8 mouse cellular contexts compared by ENCODE assay signal in genomic region chr12:36039541-36040084, GRCm38 (mm10). TPM values are rescaled to one million over a fixed set of nuclear protein-coding genes. Genes with fewer than 3 reads are reported as not detected.
DNase-seq lines count a peak whose midpoint lies in the region; ATAC-seq and TF ChIP-seq lines count a peak whose summit lies in the region.

No protein-coding gene starts in this region.

- peaks cover 2% of the 10 kb centered on the region for H3K36me3 ChIP-seq in heart, adult 2 months (ENCODE audit: control insufficient read depth, insufficient read depth, low read length)
- H3K36me3 ChIP-seq in heart, embryonic 10.5 days, result no peaks in the 10 kb centered on the region
- no peaks in the 10 kb centered on the region for H3K36me3 ChIP-seq in hindbrain, embryonic 15.5 days
- peaks cover 7% of the 10 kb centered on the region; the same call in 1 of the 2 replicates for H3K36me3 ChIP-seq in midbrain, embryonic 12.5 days

- DNase-seq in heart, adult 2 months, result peak; percentile 36 to 39
- no peak for DNase-seq in heart, embryonic 10.5 days (ENCODE audit: low spot score)
- peak; percentile 77 for DNase-seq in MEL-GATA-1-ER (ENCODE audit: extremely low read depth, low read depth)
- no peak for DNase-seq in adrenal gland, adult 18-20 months (ENCODE audit: low spot score in 2 of 2)
- DNase-seq in ovary, postnatal 14 days (ENCODE audit: low spot score), result no peak
- DNase-seq in kidney, postnatal 14 days, result no peak

- intact Hi-C loops in heart, adult 2 months (cut with DNase I), result loop anchor here (5.0 to 10.0 kb wide), 8 partner anchors 42 to 1073 kb away; partner anchors contain the start of genes Ahr, Ankmy2, Bzw2 and D630036H23Rik

- 0 out of 2 replicates have a peak, but pooled peaks cover 2% of the 10 kb centered on the region for H3K79me2 ChIP-seq in heart, adult 2 months (replicated peaks; ENCODE audit: control insufficient read depth, insufficient read depth, low read length)

- WGBS in heart, adult 2 months, result 37% methylated on average over 9 of the region's 9 CpGs
- WGBS in heart, embryonic 10.5 days, result 65% methylated on average over 9 of the region's 9 CpGs
- 60% methylated on average over 9 of the region's 9 CpGs for WGBS in hindbrain, embryonic 15.5 days
- WGBS in midbrain, embryonic 12.5 days, result 79% methylated on average over 9 of the region's 9 CpGs

- H3K9me3 ChIP-seq in heart, embryonic 10.5 days, result no peaks in the 10 kb centered on the region
- no peaks in the 10 kb centered on the region for H3K9me3 ChIP-seq in hindbrain, embryonic 15.5 days
- H3K9me3 ChIP-seq in midbrain, embryonic 12.5 days, result peaks cover 9% of the 10 kb centered on the region; the same call in 1 of the 2 replicates

- ATAC-seq in hindbrain, embryonic 15.5 days (ENCODE audit: low FRiP score, low read depth), result no peak
- ATAC-seq in midbrain, embryonic 12.5 days (ENCODE audit: low FRiP score, low read depth), result no peak

- peak overlapping the region; percentile 71 for H3K9ac ChIP-seq in heart, adult 2 months (ENCODE audit: low read depth, low read length)
- H3K9ac ChIP-seq in hindbrain, embryonic 15.5 days, result 0 out of 2 replicates have a peak overlapping the region, but pooled peaks have one; percentile 5
- no peak overlapping the region for H3K9ac ChIP-seq in midbrain, embryonic 12.5 days (replicated peaks)

- H3K27ac ChIP-seq in heart, adult 2 months, result peak overlapping the region; percentile 93
- no peak overlapping the region for H3K27ac ChIP-seq in heart, embryonic 10.5 days
- no peak overlapping the region for H3K27ac ChIP-seq in hindbrain, embryonic 15.5 days (replicated peaks)
- H3K27ac ChIP-seq in midbrain, embryonic 12.5 days (replicated peaks), result no peak overlapping the region

- no peaks in the 10 kb centered on the region for H3K27me3 ChIP-seq in heart, adult 2 months (ENCODE audit: control insufficient read depth, insufficient read depth, low read length)
- no peaks in the 10 kb centered on the region for H3K27me3 ChIP-seq in heart, embryonic 10.5 days (ENCODE audit: insufficient read depth, poor library complexity, severe bottlenecking)
- H3K27me3 ChIP-seq in hindbrain, embryonic 15.5 days, result no peaks in the 10 kb centered on the region
- H3K27me3 ChIP-seq in midbrain, embryonic 12.5 days, result no peaks in the 10 kb centered on the region

- no peak for TF ChIP-seq CTCF in heart, adult 2 months (IDR thresholded peaks at IDR 0.05)

- peaks cover 5% of the 10 kb centered on the region for H3K4me1 ChIP-seq in heart, adult 2 months (ENCODE audit: control insufficient read depth, insufficient read depth, low read length)
- H3K4me1 ChIP-seq in heart, embryonic 10.5 days, result peaks cover 12% of the 10 kb centered on the region
- peaks cover 17% of the 10 kb centered on the region for H3K4me1 ChIP-seq in hindbrain, embryonic 15.5 days (replicated peaks)
- peaks cover 16% of the 10 kb centered on the region for H3K4me1 ChIP-seq in midbrain, embryonic 12.5 days

- peak overlapping the region; percentile 97 for H3K4me3 ChIP-seq in heart, adult 2 months
- no peak overlapping the region for H3K4me3 ChIP-seq in heart, embryonic 10.5 days
- peak overlapping the region; percentile 87 for H3K4me3 ChIP-seq in hindbrain, embryonic 15.5 days
- no peak overlapping the region for H3K4me3 ChIP-seq in midbrain, embryonic 12.5 days

- TF ChIP-seq POLR2A in heart, adult 2 months (IDR thresholded peaks at IDR 0.05; ENCODE audit: insufficient read depth, low read depth, low read length), result no peak

- no peak for TF ChIP-seq EP300 in heart, adult 2 months (IDR thresholded peaks at IDR 0.05; ENCODE audit: insufficient read depth, low read depth, low read length)

- peak overlapping the region; percentile 69 for H3K4me2 ChIP-seq in hindbrain, embryonic 15.5 days
- H3K4me2 ChIP-seq in midbrain, embryonic 12.5 days (replicated peaks), result peak overlapping the region; percentile 60

RNA-seq across cellular contexts. Expression of gene Tspan13, which starts 2.7 kb away (rescaled TPM):
- 10 to 100 TPM; 41.2 to 47.2 TPM for total RNA-seq in heart, adult 2 months (2021)
- 61.1 and 73.0 TPM in 2 replicates for polyA plus RNA-seq in heart, adult 2 months (2012; rRNA removed)
- 72.7 and 75.8 TPM in 2 replicates for polyA plus RNA-seq in heart, embryonic 10.5 days (2016; fragmentation: Nextera tagmentation; extraction: Ambion mirVana)
- 406 and 422 TPM in 2 replicates for polyA plus RNA-seq in hindbrain, embryonic 15.5 days (2015; fragmentation: Nextera tagmentation; extraction: Ambion mirVana)
- polyA plus RNA-seq in midbrain, embryonic 12.5 days (2016; fragmentation: Nextera tagmentation; extraction: Ambion mirVana), result 258 and 264 TPM in 2 replicates
- total RNA-seq in adrenal gland, adult 18-20 months (2021), result 10 to 100 TPM in 1 of 2 experiments, 1 to 10 TPM in 1; 9.6 to 15.6 TPM

RNA-seq across cellular contexts. Expression of gene Agr2, which starts 46.9 kb away (rescaled TPM):
- total RNA-seq in heart, adult 2 months (2021), result not detected
- 2.5 TPM in 1 of 2 replicates, not detected in the other for polyA plus RNA-seq in heart, adult 2 months (2012; rRNA removed)
- not detected in 2 replicates for polyA plus RNA-seq in heart, embryonic 10.5 days (2016; fragmentation: Nextera tagmentation; extraction: Ambion mirVana)
- polyA plus RNA-seq in hindbrain, embryonic 15.5 days (2015; fragmentation: Nextera tagmentation; extraction: Ambion mirVana), result 0.53 and 0.98 TPM in 2 replicates
- not detected in 2 replicates for polyA plus RNA-seq in midbrain, embryonic 12.5 days (2016; fragmentation: Nextera tagmentation; extraction: Ambion mirVana)
- not detected for total RNA-seq in adrenal gland, adult 18-20 months (2021)

Comparison
In these comparisons a context has a peak if more than half of its experiments do, and no peak if none do; other contexts are left out.
1. DNase-seq: peak in heart, adult 2 months (2 of 2) and MEL-GATA-1-ER (single experiment); none in heart, embryonic 10.5 days (single experiment), adrenal gland, adult 18-20 months (0 of 2), ovary, postnatal 14 days (single experiment) and kidney, postnatal 14 days (single experiment).
2. H3K4me3 ChIP-seq: peak in heart, adult 2 months (single experiment) and hindbrain, embryonic 15.5 days (single experiment); none in heart, embryonic 10.5 days (single experiment) and midbrain, embryonic 12.5 days (single experiment).